Mouse (Mus musculus): ENCODE measurements around the gene Guk1.
A peak's percentile ranks its signal among the peaks of the same experiment; 100 is the strongest.

The Guk1 gene

DNA sequence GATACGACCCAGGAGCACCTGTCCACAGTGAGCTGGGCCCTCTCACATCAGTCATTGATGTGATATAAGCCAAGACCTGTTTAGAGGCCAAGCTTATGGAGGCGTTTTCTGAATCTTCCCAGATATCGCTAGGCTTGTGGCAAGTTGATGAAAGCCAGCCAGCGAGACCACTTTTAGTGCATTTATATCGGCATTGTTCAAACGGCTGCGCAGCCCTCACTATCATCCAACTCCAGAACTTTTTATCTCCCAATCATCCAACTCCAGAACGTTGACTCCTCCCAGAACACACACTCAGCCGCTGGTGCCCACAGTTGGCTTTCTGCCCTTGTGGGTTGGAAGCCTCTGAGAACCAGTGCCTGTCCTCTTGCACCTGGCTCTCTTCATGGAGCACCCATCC is 27.6 kb downstream of the Guk1 start:
- no peak for DNase-seq (ENCODE audit: extremely low spot score, low read depth, low spot score)

DNA sequence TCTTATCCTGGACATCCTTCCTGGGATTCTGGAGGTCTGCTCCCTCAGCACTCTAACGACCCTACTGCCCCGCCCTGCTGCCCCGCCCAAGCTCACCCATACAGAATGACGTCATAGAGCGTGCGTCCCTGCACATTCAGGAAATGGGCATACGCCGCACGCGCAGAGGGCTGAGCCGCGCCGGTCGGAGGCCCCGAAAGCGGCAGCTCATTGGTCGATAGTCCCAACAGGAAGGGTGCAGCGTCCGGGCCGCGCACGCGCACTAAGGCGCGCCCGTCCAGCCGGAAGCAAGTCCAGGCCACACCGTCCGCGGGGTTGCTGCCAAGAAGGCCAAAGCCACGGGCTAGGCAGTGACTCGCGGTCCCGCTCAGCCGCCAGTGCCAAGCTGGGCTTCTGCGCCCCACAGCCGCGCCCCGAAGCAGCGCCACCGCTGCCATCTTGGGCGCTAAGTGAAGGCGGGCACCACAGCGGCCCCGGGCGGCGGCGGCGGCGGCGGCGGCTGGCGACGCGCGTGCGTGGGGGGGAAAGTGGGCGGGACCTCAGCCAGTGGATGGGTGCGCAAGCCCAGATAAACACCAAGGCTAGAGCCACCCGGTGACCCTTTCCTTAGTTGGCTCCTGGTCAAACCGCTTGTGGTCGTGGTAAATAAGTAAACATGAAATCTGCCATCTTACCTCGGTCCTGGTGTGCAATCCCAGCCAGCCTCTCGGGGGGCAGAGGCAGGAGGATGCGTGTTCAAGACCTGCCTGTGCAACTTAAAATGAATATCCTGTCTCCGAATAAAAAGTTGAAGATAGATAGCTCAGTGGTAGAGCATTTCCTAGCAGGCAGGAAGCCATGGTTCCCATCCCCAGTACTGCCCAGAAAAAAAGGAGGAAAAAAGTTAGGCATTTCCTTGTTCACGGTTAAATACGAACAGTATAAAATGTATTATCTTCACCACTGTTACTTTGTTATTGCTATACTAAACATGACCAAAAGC is 28.5 kb downstream of the Guk1 start, which contains the start of gene Iba57:
TSS of gene Iba57 (minus strand) at position 485 of the 982 bp plus-strand sequence.
- peak; percentile 90 for DNase-seq (ENCODE audit: extremely low spot score, low read depth, low spot score)

DNA sequence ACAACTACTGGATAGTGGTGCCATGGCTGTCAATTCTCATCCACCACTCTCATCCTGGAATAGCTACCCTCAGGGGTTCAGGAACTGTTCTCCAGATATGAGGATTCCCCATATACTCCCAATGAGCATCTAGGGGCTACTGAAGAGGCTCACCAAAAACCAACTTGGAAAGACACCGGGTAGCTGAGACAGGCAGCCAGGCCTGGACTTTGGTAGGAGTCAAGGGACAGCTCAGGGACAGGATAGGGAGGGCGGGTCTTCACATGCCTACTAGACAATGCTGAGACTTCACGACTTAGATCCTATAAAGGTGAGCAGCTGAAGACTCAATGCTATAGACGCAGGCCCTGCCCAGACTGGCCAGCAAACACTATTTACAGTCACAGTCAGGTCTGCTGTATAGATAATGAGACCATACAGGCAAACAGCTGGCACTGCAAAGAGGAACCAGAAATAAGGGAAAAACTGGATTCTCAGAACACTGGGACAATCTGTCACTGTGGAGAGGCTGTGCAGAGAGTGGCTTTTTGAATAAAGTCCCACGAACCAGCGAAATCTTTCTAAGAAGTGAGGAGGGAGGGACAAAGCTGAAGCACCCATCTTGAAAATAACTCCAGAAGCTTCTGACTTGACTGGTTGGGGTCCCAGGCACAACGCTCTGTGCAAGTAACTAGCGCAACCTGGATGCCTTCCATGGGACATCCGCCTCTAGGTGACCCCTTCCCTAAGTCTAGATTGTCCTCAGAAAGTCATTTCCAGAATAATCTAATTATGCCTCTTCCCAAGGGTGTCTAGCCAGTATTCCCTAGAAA is 29.4 kb downstream of the Guk1 start:
- DNase-seq (ENCODE audit: extremely low spot score, low read depth, low spot score): no peak

DNA sequence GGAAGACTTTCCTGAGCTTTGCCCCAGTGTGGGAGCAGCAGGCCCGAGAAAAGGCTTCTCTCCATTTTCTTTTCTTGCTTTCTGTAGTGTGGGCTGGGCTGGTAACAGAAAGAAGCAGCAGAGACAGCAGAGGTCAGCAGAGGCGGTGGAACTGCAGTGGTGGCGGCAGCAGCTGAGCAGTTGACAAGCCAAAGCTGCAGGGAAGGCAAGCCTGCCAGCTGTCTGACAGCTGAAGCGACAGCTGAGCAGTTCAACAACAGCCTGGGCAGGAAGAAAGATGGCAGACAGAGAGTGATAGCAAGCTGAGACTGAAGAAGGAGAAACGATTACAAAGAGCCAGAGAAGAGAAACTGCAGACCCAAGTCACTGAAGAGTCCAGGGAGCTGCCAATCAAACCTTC is 30.6 kb downstream of the Guk1 start:
- DNase-seq (ENCODE audit: extremely low spot score, low read depth, low spot score): no peak

DNA sequence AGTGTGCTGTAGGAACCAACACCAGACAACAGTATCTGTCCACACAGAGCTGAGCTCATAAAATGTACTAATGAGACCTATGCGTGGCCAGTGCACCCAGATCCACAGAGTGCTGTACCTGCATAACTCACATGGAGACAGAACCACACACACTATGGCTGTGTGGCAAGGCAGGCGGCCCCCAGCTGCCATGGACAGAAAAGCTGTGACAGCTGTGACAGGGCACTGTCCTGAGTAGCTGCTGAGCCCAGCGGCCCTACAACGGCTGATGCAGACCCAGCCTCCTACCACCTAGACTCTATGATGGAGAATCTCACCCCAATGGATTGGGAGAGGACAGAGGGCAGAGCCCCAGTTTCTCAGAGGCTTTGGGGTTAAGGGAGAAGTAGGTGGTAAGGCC is 32.5 kb downstream of the Guk1 start:
- no peak for DNase-seq (ENCODE audit: extremely low spot score, low read depth, low spot score)

DNA sequence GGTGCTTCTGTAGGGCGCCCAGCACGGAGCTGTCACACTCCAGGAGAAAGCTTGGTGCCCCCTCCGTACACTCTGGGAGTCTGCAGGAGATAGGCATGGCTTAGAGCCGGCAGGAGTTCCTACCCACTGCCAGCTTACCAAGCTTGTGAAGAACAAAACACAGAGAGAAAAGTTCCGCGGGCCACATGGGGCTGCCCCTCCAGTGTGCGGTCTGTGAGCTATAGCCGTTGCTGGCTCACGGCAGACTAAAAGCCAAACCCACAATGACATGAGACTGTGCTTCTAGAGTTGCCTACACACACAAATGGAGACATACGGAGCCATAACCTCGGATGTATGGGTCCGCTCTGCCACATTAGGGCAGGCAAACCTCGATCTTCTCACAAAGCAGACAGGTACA is 32.9 kb downstream of the Guk1 start:
- no peak for DNase-seq (ENCODE audit: extremely low spot score, low read depth, low spot score)

DNA sequence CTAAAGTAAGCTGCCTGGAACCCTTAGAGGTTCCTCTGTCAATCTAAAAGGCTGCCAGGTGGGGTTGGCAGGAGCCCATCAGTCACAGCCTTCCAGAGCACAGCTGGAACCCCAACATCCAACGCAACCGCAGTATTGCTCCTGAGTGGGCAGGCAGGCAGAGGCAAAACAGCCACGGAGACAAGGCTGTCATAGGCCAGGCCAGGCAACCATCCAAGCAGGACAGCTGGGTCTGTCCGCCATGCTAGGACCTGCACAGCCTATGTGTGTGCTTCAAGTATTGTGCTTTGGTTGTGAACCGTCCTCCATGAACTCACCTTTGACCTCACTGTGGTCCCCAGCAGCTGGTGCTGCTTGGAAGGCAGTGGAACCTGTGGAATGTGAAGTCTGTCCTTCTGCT is 36.1 kb downstream of the Guk1 start:
- DNase-seq (ENCODE audit: extremely low spot score, low read depth, low spot score): no peak

DNA sequence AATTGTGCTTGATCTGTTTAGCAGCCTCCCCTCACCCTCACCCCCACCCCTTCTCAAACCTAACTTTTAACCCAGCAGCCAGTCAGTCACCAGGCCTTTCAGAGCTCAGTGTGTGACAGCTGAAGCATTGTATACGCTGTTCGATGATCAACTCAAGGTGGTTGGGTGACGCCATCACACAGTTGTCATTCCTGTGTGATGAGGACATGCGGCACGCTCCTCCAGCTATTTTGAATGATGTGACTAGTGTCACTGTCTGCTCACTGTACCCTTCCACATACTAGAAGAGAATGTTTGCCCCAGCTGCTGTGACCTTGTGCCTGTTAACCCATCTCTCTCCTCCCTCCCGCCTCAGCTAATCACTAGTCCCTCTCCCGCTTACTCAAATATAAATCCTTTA is 37.8 kb downstream of the Guk1 start:
- no peak for DNase-seq (ENCODE audit: extremely low spot score, low read depth, low spot score)

DNA sequence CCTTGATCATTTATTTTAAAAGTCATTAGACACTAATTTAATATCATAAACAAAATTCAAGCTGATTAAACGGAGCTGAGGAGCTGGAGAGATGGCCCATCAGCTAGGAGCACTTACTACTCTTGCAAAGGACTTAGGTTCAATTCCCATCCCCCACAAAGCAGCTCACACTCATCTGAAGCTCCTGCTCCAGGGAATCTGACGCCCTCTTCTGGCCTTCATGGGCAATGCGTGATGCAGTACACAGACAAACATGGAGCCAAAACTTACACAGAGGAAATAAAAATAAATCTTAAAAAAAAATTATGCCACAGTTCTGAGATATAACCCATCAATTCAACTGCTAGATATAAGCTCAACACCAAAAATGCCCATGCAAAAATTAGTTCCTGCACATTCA is 40.3 kb downstream of the Guk1 start:
- DNase-seq (ENCODE audit: extremely low spot score, low read depth, low spot score): no peak

DNA sequence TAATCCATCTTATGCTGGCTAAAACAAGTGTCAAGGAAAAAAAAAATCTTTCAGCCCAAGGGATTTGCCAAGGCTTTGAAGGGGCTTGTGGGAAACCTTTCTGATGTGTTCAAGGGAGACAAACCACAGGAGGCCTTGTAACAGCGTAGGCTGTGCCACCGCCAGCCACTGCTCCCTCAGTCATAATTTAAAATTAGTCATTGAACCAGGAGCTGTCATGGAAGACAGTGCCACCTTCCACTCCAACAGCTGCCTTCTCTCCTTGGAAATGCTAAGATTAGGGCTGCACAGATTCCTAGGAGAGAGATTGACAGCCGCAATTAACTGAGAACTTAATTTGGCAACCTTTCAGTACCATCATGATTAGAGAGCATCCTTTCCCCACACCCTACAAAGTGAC is 42.7 kb downstream of the Guk1 start:
- no peak for DNase-seq (ENCODE audit: extremely low spot score, low read depth, low spot score)

DNA sequence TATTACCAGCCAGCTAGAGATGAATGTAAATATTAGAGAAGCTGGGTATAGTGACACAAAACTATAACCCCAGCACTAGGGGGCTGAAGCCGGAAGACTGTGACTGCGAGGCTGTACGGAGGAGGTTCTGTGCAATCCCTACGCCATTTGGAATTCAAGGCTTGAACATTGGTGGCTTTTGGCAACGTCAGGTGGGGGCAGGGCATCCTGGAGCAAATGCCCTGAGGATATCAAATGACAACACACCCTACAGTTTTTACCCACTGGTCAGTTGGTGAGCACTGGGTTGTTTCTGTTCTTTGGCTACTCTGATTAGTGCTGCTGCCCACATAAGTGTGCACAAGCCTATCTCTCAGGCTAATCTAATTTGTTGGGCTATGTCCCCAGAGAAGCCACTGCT is 49.0 kb downstream of the Guk1 start:
- no peak for DNase-seq (ENCODE audit: extremely low spot score, low read depth, low spot score)

DNA sequence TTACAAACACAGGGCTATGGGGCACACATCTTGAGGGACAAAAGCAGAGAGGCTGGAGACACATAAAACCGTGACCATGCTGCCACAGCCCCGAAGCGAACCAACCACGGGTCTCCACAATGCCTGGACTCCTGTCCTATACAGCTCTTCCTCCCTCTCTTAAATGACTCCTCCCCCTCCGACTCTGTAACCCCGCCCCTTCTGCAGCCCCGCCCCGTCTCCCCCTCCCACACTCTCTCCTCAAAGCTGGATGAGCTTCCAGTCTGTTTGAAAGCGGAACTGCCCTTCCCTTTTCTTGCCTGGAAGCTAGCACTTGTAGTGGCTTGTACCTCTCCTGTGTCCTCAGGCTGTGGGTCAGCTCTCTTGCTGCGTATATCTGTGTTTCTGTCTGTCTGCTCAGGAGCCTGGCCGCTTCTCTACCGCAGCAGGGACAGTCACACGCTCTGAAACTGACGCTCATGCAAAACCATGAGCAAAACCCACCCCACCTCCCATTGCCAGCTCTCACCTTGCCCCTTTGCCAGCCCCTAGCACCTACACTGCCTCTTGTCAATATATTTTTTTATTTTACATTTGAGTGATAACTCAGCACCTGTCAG is 50.1 kb downstream of the Guk1 start:
- DNase-seq (ENCODE audit: extremely low spot score, low read depth, low spot score): no peak

DNA sequence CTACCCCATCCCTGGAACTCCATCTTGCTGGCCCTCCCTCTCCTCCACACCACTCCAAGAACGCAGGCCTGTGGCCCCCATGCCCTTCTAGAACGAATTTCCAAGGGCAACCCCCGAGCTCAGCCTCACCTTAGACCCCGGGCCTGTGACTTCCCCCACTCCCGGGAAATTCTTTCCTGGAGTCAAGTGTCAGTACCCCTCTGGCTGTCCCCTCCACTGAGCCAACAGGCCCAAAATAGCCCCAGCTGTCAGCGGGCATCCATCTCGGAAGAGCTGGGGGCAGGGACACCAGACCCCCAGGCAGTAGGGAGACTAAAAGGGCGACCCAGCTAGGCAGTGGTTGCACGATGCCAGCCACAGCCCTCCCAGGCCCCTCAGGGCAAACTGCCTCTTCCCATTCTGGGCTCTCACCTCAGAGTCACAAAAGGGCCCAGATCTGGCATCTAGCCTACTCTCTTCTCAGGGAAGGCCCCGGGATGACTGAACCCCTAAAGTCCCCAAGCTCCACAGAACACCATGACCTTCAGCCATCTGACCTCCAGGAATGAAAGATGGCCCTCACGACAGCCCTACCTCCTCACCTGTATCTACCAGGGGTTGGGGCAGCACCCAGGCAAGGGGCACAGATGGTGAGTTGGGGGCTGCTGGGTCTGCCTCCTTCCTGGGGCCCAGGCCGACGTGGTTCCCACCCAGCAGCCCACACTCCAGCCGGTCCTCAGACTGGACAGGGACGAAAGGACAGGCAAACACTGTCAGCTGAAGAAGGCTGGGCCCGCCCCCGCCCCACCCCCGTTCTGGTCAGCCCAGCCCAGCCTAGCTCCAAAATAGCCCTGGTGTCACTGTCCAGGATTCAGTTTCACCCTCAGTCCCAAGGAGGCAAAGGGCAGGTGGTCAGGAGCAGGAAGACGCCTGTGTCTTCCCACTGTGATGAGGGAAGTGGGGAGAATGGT is 53.2 kb downstream of the Guk1 start:
- no peak for DNase-seq (ENCODE audit: extremely low spot score, low read depth, low spot score)

DNA sequence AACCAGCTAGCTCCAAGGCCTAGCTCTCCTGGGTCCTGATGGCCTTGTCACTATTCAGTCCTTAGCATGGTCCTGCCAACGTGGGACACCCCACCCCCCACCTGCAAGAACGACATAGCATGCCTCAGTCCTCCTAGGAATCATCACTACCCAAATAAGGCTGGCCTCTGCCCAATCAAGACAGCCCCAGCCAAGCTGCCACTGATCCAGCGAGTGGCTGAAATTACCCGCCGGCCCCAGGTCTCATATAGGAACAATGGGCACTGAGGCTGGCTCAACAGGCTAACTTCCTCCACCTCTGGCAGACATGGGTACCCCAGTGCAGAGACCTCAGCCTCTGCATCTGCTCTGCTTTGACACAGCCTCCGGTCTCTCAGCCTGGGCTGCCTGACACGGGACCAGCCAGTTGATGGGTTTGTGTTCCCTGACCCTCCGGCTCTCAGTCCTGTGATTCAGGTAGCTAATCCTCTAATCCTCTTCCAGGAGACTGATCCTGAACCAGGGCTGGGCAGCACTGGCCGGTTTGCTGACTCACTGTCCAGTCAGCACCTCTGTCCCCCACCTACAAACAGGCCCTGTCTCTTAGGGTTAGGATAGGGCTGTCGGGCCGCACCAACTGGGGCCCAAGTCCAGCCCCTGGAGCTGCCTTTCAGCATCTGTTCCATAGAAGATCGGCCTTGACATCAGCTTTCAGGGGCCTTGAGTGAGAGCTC is 54.9 kb downstream of the Guk1 start:
- no peak for DNase-seq (ENCODE audit: extremely low spot score, low read depth, low spot score)

DNA sequence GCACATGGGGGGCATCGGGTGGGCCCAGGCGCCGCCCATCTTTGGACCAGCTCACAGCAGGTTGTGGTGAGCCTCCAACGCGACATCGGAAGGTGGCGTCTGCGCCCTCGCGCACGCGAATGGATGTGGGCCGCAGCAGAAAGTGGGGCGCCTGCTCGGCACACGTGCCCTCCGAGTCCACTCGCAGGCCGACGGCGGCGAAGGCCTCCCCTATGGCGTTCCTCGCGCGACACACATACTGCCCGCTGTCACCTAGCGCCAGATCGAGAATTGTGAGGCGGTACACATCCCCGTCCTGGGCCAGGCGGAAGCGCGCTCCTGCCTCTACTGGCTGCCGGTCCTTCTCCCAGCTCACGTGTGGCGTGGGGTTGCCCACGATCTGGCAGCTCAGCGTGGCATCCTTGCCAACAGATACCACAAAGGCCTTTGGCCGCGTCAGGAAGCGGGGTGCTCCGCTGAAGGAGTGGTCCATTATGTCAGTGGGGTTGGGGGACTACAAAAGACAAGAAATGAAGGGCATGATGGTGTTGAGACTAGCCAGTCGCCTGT is 56.0 kb downstream of the Guk1 start, which contains the start of gene Obscn:
TSS of gene Obscn (minus strand) at position 499 of the 549 bp plus-strand sequence.
- DNase-seq (ENCODE audit: extremely low spot score, low read depth, low spot score): no peak

DNA sequence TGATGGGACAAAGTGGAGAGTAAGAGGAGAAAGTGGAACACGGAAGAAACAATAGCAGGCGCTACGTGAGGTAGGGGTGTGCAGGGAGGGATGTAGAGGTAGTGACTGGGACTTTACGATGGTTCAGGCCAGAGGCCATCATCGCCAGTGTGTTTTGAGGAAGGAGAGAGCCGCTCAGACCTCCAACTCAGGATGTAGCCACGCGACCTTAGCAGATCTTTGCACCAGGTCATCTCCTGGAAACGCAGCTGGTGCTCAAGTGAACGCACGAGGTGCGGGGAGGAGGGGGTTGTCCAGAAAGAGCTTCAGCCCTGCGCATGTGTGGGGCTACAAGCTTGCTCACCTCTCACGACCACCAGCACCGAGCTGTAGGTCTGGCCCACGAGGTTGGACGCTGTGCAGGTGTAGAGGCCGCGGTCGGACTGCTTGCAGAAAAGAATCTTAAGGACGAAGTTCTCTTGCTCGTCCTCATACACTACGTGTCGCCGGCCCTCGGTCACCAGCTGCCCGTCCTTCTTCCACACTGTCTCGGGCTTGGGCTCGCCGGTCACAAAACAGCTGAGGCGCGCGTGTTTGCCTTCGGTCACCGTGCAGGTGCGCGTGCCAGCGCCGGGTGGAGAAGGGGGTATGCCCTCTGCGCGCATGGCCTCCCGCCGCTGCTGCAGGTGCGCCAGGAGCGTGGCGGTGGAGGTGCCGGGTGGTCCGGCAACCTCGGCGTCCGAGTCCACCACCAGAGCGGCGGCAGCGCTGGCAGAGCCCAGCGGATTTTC is 56.8 kb downstream of the Guk1 start:
- no peak for DNase-seq (ENCODE audit: extremely low spot score, low read depth, low spot score)

DNA sequence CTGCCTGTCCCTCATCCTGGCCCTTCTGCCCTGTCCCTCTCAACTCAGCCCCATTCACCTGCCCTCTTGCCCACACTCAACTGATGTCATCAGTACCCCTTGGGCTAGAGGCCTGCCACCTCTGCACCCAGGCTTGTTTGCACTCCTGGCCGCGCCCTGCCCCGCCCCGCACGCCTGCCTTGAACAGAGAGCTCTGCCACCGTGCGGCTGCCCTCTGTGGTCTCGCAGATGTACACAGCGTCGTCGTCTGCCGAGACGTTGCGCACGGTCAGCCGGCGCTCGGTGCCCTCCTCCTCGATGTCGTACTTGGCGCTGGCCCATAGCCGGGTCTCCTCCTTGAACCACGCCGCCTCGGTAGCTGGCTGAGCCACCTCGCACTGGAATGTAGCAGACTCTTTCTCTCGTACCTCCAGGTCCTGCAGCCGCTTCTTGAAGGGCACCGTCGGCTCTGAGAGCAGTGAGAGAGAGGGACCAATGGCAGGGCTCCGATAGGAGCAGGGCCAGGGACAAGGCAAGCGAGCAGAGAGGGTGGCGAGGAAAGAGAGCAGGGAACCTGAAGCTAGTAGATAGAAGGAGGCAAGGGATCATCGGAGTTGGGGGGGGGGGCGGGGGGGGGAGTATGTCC is 57.5 kb downstream of the Guk1 start:
- DNase-seq (ENCODE audit: extremely low spot score, low read depth, low spot score): no peak

All from hindlimb bud, embryonic 11.5 days (tissue).